Mouse (Mus musculus): Measurements from ENCODE around the gene Akt3. TPM values are rescaled to one million over a fixed set of nuclear protein-coding genes. Genes with fewer than 3 reads are reported as not detected.

The Akt3 gene
- polyA plus RNA-seq, 1 experiment from 2014 or later: 0.54 TPM

DNA sequence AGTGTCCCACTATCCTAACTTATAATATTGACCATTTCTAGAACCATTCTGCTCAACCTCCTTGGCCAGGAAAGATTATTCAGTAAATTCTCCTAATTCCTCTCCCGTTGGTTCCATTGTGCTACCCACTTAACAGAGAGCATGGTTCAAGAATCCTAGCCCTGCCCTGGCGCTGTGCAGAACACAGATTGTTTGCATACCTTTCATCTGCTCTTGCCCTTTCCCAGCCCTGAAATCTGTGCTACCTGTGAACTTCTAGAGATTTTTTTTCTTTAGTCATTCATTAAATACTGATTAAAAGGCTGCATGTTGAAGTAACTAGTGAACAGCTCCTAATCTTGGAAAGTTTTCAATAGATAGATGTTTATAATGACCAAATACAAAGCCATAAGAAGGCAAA, 19.6 kb downstream of the Akt3 start:
- ATAC-seq: no peak
- Histone ChIP-seq H3K4me3 (ENCODE audit: low read depth, low read length) (no peak overlapping the region), H3K27ac (ENCODE audit: low read depth) (no peak overlapping the region), H3K36me3 (replicated peaks; ENCODE audit: insufficient read depth, low read length) (no peaks in the 10 kb centered on the region), H3K4me1 (ENCODE audit: insufficient read depth) (no peaks in the 10 kb centered on the region), H3K9ac (replicated peaks) (no peak overlapping the region), H3K4me2 (ENCODE audit: low read depth, low read length) (no peak overlapping the region), H3K27me3 (ENCODE audit: insufficient read depth, low read length) (no peaks in the 10 kb centered on the region), H3K9me3 (ENCODE audit: low read length) (no peaks in the 10 kb centered on the region)
- WGBS (ENCODE audit: insufficient replicate concordance): 67% methylated on average over 2 of the region's 2 CpGs
- no peak for DNase-seq
- TF ChIP-seq CTCF (IDR thresholded peaks at IDR 0.05; ENCODE audit: low read depth) (no peak), EP300 (IDR thresholded peaks at IDR 0.05; ENCODE audit: low read depth) (no peak)

GRCm38 (mm10) chr1:177236695-177237094, 21.3 kb downstream of the Akt3 start:
- 51% methylated on average over 2 of the region's 2 CpGs for WGBS (ENCODE audit: insufficient replicate concordance)
- Histone ChIP-seq H3K4me2 (ENCODE audit: low read depth, low read length) (no peak overlapping the region), H3K9ac (replicated peaks) (no peak overlapping the region), H3K27me3 (ENCODE audit: insufficient read depth, low read length) (no peaks in the 10 kb centered on the region), H3K27ac (ENCODE audit: low read depth) (no peak overlapping the region), H3K4me3 (ENCODE audit: low read depth, low read length) (no peak overlapping the region), H3K9me3 (ENCODE audit: low read length) (no peaks in the 10 kb centered on the region), H3K36me3 (replicated peaks; ENCODE audit: insufficient read depth, low read length) (no peaks in the 10 kb centered on the region), H3K4me1 (ENCODE audit: insufficient read depth) (no peaks in the 10 kb centered on the region)
- TF ChIP-seq EP300 (IDR thresholded peaks at IDR 0.05; ENCODE audit: low read depth) (no peak), CTCF (IDR thresholded peaks at IDR 0.05; ENCODE audit: low read depth) (peak; percentile 19; the same call in 1 of the 2 replicates)
- DNase-seq (no peak), ATAC-seq (no peak)

DNA sequence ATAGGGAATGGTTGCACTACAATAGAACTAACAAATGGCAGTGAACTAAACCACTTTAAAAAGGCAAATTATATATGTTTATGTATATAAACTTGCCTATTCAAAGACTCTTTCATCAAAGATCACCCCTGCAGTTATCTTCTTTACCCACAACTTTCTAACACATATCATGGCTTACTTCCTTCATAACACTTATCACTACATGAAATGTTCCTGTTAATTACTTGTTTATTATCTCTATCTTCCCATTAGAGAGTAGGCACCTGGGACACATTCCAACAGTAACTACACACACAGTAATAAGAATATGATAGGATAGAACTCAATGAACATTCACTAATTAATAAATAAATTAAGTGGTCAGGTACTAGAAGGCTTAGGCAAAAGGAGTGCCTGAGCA, 21.8 kb downstream of the Akt3 start:
- DNase-seq (no peak), ATAC-seq (no peak)
- Histone ChIP-seq H3K27ac (ENCODE audit: low read depth) (no peak overlapping the region), H3K4me2 (ENCODE audit: low read depth, low read length) (no peak overlapping the region), H3K4me3 (ENCODE audit: low read depth, low read length) (no peak overlapping the region), H3K9ac (replicated peaks) (no peak overlapping the region), H3K36me3 (replicated peaks; ENCODE audit: insufficient read depth, low read length) (no peaks in the 10 kb centered on the region), H3K9me3 (ENCODE audit: low read length) (no peaks in the 10 kb centered on the region), H3K27me3 (ENCODE audit: insufficient read depth, low read length) (no peaks in the 10 kb centered on the region), H3K4me1 (ENCODE audit: insufficient read depth) (no peaks in the 10 kb centered on the region)
- TF ChIP-seq CTCF (IDR thresholded peaks at IDR 0.05; ENCODE audit: low read depth) (no peak), EP300 (IDR thresholded peaks at IDR 0.05; ENCODE audit: low read depth) (no peak)

GRCm38 (mm10) chr1:177234462-177234861, 23.5 kb downstream of the Akt3 start:
- Histone ChIP-seq H3K9me3 (ENCODE audit: low read length) (no peaks in the 10 kb centered on the region), H3K36me3 (replicated peaks; ENCODE audit: insufficient read depth, low read length) (no peaks in the 10 kb centered on the region), H3K4me3 (ENCODE audit: low read depth, low read length) (no peak overlapping the region), H3K9ac (replicated peaks) (no peak overlapping the region), H3K4me1 (ENCODE audit: insufficient read depth) (no peaks in the 10 kb centered on the region), H3K27me3 (ENCODE audit: insufficient read depth, low read length) (no peaks in the 10 kb centered on the region), H3K27ac (ENCODE audit: low read depth) (no peak overlapping the region), H3K4me2 (ENCODE audit: low read depth, low read length) (no peak overlapping the region)
- 86% methylated on average over 5 of the region's 5 CpGs for WGBS (ENCODE audit: insufficient replicate concordance)
- ATAC-seq: no peak
- no peak for DNase-seq
- TF ChIP-seq CTCF (IDR thresholded peaks at IDR 0.05; ENCODE audit: low read depth): no peak
- TF ChIP-seq EP300 (IDR thresholded peaks at IDR 0.05; ENCODE audit: low read depth): no peak

GRCm38 (mm10) chr1:177231122-177231521, 26.9 kb downstream of the Akt3 start:
- H3K27ac ChIP-seq (ENCODE audit: low read depth): no peak overlapping the region
- TF ChIP-seq EP300 (IDR thresholded peaks at IDR 0.05; ENCODE audit: low read depth): no peak
- no peak for TF ChIP-seq CTCF (IDR thresholded peaks at IDR 0.05; ENCODE audit: low read depth)
- H3K36me3 ChIP-seq (replicated peaks; ENCODE audit: insufficient read depth, low read length): no peaks in the 10 kb centered on the region
- H3K4me2 ChIP-seq (ENCODE audit: low read depth, low read length): no peak overlapping the region
- no peak overlapping the region for H3K4me3 ChIP-seq (ENCODE audit: low read depth, low read length)
- no peaks in the 10 kb centered on the region for H3K27me3 ChIP-seq (ENCODE audit: insufficient read depth, low read length)
- DNase-seq (no peak), ATAC-seq (no peak)
- no peaks in the 10 kb centered on the region for H3K9me3 ChIP-seq (ENCODE audit: low read length)
- no peak overlapping the region for H3K9ac ChIP-seq (replicated peaks)
- no peaks in the 10 kb centered on the region for H3K4me1 ChIP-seq (ENCODE audit: insufficient read depth)

- ATAC-seq (no peak), DNase-seq (no peak)
- no peak overlapping the region for H3K4me2 ChIP-seq (ENCODE audit: low read depth, low read length)
- WGBS (ENCODE audit: insufficient replicate concordance): 59% methylated on average over 1 of the region's 1 CpGs
- no peak overlapping the region for H3K9ac ChIP-seq (replicated peaks)
- no peak overlapping the region for H3K4me3 ChIP-seq (ENCODE audit: low read depth, low read length)
- H3K36me3 ChIP-seq (replicated peaks; ENCODE audit: insufficient read depth, low read length): no peaks in the 10 kb centered on the region
- TF ChIP-seq CTCF (IDR thresholded peaks at IDR 0.05; ENCODE audit: low read depth) (no peak), EP300 (IDR thresholded peaks at IDR 0.05; ENCODE audit: low read depth) (no peak)
- H3K9me3 ChIP-seq (ENCODE audit: low read length): no peaks in the 10 kb centered on the region
- H3K27ac ChIP-seq (ENCODE audit: low read depth): no peak overlapping the region
- no peaks in the 10 kb centered on the region for H3K27me3 ChIP-seq (ENCODE audit: insufficient read depth, low read length)
- no peaks in the 10 kb centered on the region for H3K4me1 ChIP-seq (ENCODE audit: insufficient read depth)
Measured at GRCm38 (mm10) chr1:177198978-177199377, 59.0 kb downstream of the Akt3 start.

- Histone ChIP-seq H3K27me3 (ENCODE audit: insufficient read depth, low read length) (no peaks in the 10 kb centered on the region), H3K9ac (replicated peaks) (no peak overlapping the region)
- no peak for DNase-seq
Measured at GRCm38 (mm10) chr1:177195224-177195623, 62.8 kb downstream of the Akt3 start.

More at GRCm38 (mm10) chr1:177195224-177195623, 62.8 kb downstream of the Akt3 start:
- no peaks in the 10 kb centered on the region for H3K9me3 ChIP-seq (ENCODE audit: low read length)
- no peak overlapping the region for H3K4me3 ChIP-seq (ENCODE audit: low read depth, low read length)
- H3K4me1 ChIP-seq (ENCODE audit: insufficient read depth): no peaks in the 10 kb centered on the region
- no peak overlapping the region for H3K27ac ChIP-seq (ENCODE audit: low read depth)
- H3K4me2 ChIP-seq (ENCODE audit: low read depth, low read length): no peak overlapping the region
- no peaks in the 10 kb centered on the region for H3K36me3 ChIP-seq (replicated peaks; ENCODE audit: insufficient read depth, low read length)
- TF ChIP-seq CTCF (IDR thresholded peaks at IDR 0.05; ENCODE audit: low read depth) (peak; percentile 48), EP300 (IDR thresholded peaks at IDR 0.05; ENCODE audit: low read depth) (no peak)
- ATAC-seq: no peak
